Mouse (Mus musculus) right cerebral cortex, postnatal 25 days (tissue): Measurements from ENCODE around the gene Ttc7b.

Source experiments
- DNase-seq: peaks from one replicate; pipeline ENCODE4 v3.0.0; 2022

Gene Ttc7b

DNA sequence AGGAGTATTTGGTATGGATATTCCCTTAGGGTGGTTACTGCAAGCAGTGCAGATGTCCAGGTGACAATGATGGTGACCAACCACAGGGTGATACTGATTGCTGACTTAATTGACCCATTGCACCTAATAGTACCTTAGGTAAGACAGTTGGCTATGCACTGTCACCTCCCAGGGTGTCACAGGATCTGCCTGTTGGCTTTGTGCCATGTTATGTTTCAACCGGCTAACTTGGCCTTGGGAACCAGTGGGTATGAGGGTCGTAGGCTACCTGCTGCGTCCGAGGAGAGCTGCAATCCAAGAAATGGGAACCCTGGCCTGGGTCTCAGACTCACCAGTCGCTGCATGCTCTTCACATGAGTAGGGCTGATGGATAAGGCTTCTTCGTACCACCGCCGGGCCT, 195.4 kb downstream of the Ttc7b start:
- DNase-seq: no peak

DNA sequence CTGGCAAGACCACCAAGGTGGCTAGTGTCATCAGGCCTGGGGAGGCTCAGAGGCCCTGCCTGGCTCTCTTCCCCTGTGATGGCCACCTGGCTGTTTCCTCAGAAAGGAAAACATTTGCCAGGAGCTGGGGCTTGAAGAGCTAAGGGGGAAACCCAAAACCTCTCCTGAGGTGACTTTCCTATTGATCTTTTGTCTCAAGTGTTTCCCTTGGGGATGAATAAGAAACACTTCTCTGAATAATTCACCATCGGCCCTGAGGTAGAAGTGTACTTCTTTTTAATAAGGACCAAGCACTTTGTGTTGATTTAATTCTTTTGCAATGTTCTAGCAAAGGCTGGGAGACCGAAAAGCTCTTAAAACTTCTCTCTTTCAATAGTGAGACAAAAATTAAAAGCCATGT, 197.0 kb downstream of the Ttc7b start:
- no peak for DNase-seq

DNA sequence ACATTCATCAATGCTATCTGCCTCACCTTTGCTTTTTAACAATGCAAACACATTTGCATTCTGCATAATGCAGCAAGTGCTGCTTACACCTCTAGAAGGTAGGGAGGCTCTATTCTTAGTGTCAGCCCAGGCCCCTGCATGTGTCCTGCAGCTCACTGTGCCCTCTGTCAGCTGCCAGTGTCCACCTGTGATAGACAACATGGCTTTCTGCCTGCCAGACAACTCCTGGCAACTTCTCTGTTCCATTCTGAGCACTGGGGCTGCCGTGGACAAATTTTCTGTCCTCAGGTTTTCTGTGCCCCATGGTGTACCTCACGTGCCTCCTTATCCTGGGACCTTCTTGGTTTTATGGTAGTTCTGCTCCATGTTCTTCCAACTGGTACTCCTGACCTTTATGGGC, 198.4 kb downstream of the Ttc7b start:
- no peak for DNase-seq

DNA sequence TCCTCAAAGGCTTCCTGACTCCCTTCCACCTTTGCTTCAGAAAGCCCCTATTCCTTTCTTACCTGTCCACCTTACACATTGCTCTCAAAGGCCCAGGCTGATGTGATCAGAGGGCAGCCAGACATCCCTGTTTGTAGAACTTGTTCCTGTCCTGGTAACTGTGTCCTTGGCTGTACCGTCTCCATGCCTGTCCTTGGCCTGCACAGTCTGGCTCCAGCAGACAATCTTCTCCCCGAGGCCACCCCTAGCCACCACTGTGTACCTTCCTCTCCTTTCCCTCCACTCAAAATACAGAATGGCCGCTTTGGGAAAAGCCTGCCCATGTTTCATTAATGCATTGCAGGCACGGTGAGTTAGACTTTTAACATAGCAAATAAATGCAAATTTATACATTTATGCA, 199.1 kb downstream of the Ttc7b start:
- DNase-seq: no peak

DNA sequence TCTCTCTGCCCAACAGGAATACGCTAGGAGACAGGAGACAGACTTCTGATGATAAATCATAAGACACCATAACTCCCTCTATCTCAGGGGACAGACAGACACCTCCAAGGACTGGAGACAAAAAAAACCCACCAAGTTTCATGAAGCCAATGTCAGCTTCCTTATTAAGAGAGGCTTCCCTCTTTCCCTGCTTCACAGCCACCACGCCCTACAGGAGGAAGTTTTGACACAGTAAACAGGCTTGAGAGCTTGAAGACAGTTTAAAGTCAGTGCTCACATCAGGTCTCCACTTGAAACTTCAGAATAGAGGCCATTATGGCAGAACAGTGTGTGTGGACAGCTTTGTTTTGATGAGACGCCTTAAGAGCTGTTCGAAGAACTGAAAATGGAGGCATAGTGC, 200.9 kb downstream of the Ttc7b start:
- no peak for DNase-seq

DNA sequence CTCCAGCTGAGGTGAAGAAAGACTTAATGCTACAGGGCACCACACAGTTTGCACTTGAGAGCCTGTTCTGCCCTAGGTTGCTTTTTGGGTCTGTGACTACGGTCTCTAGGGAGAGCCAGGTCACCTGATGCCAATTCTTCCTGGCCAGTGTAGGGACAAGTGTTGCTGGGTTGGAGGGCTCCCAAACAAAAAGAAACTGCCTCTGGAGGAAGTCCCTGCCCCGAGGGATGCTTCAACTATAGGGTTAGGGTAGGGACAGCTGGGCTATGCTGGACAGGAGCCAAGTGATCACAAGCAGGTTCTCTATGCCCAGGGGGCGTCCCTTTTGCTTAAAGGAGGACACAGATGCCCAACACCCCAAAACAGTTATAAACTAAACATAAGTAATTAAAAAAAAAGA, 202.7 kb downstream of the Ttc7b start:
- no peak for DNase-seq

DNA sequence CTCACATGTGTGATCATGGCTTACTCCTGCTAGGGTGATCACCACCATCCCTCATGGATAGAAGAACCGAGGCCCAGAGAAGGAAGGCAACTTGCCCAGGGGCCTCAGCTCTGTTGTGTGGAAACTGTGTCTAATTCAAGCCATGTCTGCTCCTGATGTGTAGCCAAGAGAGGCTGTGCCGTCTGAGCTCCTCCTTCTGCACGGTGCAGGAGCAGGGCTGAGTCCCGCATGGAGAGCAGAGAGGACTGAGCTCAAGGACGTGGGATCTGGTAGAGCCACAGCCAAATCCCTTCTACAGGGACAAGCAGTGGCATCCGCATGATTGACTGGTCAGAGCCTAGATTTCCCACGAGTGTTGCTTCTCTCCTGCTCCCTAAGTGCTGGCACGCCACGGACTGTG, 204.5 kb downstream of the Ttc7b start:
- DNase-seq: peak; percentile 65

DNA sequence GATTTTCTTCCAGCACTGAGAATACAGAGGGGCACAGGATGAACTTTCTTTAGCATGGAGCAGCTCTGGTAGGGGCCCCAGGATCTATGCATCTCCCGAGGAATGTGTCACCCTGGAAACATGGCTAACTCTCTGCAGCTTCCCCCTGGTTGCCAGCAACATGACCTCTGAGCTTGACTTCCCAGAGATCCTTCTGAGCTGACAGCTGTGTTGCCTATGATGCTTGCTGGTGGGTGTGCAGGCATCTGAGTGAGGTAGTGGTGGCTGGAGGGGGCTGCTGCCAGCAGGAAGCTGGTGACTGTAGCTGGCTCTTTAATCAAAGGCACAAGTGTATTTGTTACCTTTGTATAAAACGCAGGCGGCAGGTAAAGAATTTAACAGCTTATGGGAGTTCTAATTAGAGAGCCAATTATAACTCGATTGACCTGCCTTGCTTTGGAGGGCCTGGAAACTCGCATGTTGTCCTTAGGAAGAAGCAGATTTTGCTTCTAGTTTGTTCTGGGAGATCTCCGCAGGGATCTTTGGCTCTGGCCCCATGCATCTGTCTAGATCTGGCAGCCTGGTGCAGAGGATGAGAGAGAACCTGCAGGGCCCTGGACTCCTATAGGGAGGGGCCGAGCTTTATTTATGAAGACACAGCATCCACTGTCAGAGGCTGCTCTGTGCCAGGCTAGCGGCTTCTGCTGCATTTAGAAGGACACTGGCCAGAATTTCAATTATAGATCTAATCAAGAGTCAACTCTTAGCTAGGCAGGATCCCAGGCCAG, 205.3 kb downstream of the Ttc7b start:
- DNase-seq: peak; percentile 60

DNA sequence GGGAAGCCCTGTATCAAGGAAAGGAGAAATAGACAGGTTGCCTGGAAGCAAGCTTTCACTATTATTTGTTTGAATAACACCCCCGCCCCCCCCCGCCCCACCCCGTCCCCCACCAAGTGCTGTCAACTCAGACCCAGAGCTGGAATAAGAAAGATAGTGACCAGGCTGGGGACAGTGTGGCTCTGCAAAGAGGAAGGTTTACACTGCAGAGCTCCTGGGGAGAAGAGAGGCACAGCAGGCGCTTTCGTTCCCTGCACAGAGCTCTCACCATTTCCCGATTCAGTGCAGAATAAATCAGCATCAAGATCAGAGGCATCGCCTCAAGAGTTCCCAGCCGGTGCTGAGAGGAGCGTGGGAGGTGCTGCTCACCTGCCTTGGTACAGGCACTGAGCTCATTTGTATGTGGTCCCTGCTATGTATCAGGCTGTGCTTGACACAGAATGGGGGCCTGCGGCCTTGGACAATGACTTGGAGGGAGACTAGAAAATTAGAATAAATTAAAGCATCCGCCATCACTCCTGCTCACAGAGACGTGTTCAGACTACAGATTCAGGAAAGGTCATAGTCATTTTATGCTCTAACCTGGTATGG, 206.7 kb downstream of the Ttc7b start:
- peak; percentile 68 for DNase-seq

DNA sequence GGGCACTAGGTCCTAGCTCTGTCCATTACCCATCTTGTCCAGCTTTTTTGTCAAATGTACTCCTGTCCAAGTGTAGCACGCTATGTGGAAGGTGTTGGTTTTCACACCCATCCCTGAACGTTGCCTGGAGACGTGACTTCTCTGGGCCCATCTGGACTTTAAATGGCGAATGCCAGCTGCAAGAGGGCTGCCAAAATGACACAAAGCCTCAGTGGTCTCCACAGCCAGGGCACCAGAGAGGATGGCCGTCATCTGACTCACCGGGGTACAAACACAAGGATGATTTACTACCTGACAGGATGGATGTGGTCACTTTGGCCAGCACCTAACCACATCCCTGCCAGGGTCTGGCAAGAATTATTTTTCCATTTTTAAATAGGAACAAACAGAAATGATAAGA, 207.4 kb downstream of the Ttc7b start:
- no peak for DNase-seq

DNA sequence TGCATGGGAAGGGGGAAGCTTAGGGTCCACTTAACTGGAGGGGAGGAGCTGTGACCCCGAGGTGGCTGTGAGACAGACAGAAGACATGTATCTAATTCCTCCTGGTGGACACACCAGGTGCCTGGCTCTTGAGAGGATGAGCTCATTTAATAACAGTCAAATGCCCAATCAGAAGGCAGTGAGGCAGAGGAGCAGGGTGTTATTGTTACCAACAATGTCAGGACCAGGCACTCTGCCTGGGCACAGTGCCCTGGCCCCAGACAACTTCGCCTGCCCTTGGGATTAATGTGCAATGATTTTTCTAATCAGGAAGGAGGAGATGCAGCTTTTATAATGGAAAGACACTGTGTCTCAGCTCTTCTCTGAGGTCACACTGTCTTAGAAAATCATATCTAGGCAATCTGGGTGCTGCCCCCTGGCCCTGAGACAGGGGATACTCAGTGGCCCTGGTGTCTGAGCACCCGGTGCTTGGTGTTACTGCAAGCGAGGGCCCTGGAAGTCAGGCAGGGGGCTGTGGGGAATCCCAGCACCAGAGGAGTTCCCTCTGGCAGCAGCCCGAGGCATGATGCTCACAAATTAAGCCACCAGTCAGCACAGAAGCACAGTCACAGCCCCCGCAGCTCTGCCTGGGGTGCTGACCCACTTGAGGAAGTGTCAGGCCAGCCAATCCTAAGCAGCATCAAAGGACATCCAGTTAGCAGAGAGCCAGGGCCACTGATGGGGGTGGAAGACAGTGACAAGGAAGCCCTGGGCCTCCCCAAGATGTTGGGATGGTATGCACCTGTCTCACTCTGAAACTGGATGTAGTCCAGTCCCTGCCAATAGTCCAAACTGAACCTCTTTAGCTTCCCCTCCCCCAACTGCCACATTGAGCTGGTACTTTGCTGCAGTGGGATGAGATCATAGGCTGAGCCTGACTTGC, 209.9 kb downstream of the Ttc7b start:
- no peak for DNase-seq

DNA sequence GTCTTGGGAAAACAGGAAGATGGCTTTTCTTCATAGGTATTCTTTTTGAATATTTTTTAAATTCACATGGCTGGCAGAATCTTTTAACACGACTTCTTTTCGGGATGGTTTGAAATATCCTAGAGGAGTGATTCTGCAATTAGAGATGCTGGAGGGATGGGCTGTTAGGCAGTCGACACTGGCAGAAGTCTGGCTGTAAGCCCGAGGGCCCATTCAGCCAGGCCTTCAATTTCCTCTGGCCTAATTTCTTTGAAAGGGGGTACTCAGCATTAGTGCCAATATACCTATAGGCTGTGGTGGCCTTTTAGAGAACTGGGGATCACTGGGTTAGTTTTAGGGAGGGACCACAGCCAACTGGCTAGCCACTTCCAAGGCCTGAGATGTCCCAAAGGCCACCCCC, 211.4 kb downstream of the Ttc7b start:
- no peak for DNase-seq

DNA sequence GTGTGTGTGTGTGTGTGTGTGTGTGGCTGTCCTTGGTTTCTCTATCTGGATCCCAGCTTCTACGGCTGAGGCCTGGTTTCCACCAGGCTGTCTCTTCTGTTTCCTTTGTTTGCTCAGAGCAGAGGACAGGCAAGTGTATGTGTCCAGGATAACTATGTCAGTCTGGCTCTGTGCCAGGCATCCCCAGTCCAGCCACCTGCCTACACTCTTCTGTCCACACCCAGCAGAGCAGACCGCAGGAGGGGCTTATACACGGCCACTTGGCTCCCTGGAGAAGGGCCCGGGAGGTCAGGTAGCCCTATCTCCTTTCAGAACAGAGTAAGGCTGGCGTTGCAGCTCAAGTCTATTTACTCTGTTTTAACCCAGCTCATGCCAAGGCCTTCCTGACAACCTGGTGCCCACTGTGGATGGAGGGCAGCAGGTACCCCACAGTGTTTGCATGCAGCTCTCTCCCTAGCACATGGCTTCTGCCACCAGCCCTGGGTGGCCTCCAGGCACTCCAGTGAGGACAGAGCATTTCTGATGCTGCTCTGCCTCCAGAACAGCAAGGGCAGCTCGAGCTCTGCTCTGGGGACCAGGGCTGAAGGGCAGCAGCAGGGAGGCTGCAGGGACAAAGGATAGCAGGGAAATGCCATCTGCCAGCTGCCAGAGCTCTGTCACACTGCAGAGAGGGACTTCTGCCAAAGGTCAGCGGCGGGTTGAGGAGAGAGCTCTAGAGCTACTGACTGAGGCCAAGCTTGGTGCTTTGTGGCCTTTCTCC, 212.9 kb downstream of the Ttc7b start:
- no peak for DNase-seq

DNA sequence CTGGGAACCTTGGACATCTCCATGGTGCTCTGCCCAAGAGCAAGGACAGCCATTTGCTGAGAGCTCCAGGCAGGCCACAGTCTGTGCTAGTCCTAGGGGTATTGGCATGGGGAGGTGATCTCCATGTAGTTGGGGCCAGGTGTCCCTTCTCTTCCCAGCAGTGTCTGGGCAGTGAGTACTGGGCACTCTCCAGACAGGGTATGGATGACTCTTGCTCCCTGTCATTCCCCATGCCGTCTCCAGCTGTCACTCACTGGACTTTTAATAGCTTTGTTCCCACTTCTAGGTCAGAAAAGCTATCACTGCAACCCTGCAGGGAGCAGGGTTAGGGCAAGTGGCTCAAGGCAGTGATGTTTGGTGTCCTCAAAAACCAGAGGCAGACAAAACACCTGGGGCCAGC, 214.3 kb downstream of the Ttc7b start:
- DNase-seq: no peak

DNA sequence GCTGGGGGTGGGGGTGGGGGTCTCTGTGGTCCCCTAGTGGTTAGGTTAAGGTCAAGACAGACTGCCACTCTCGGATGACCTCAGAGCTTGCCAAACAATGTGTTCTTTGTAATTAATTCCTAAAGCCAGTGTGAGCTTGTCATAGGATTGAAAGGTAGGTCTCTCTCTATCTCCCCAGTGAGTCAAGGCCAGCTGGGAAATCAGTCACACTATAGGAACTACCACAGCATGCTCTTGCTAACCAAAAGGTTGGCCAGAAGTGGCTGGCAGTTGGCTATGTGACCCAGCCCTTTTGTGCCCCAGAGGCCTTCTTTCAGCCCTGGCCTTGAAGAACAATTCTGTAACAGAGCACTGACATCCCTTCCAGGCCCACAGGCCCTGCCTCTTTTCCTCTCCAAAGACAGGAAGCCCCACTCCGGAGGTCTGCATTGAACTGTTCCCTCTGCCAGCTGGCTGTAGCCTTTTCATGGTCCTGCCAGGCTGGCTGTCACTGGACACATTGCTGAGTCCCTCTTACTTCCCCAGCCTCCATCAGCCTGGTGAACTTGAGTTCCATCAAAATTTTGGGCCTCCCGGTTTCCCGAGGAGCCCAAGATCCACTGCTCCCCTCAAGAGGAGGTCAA, 215.5 kb downstream of the Ttc7b start:
- no peak for DNase-seq

DNA sequence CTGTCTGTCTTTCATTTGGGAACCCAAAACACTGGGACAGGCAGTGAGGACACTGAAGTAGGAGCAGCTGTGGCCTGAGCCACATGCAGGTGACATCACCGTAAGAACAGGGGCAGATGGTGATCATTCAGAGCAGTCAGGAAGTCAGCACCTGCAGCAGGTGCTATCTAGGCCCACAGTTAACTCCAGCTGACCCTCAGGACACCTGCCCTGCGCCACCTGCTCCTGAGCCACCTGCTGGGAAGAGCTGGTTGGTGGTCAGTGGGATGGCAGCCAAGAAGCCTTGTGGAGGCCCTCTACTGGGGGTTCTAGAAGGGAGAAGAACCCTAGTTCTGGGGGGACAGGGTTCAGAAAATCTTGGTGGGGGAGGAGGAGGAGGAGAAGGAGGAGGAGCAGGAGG, 216.3 kb downstream of the Ttc7b start:
- no peak for DNase-seq

DNA sequence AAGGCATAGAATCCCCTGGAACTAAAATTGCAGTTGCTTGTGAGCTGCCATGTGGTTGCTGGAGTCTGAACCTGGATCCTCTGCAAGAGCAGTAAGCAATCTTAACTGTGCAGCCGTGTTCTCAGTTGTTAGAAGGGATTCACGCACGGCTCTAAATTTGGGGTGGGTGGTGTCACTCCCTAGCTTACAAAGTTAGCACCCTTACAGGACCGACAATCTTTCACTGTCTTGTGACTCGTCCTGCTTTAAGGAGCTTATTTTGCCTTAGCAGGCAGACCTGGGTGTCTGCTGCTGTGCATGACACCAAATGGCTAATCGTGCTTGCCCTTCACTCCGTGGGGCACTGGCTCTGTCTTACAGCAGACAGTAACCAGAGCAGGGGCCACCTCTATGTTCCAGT, 217.5 kb downstream of the Ttc7b start:
- DNase-seq: peak; percentile 41

DNA sequence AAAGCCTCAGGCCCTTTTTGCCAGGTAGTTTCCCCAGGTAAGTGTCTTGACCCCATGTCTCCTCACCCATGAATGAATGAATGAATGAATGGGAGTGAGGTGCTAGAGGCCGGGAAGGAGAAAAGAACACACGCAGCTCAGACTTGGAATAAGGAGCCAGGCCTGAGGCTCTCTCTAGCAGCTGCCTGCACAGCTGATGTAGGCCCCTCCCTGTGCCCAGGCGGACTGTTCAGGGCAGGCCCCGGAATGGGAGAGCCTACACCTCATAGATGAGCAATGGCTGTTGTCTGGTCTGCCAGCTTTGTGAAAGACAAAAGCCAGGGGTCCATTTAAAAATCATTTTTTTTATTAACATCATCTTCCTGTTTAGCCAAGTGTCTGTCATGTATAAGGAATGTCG, 220.2 kb downstream of the Ttc7b start:
- DNase-seq: no peak

DNA sequence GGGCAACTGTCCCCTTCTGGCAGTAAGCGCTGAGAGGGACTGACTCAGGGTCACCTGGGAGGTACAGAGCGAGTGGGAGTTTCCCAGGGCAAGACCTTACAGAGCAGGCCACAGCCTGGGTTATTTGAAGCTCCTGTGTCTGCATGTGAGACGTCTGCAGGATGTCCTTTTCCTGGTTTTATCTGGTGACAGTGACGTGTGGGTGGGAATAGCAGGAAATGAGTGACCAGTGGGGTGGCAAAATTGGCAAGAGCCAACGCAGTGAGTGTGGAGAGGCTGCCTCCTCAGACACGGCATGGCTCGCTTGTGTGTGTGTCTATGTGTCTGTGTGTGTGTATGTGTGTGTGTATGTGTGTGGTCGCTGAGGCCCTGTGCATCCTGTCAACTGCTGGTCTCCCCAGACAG, 221.3 kb downstream of the Ttc7b start:
- no peak for DNase-seq

DNA sequence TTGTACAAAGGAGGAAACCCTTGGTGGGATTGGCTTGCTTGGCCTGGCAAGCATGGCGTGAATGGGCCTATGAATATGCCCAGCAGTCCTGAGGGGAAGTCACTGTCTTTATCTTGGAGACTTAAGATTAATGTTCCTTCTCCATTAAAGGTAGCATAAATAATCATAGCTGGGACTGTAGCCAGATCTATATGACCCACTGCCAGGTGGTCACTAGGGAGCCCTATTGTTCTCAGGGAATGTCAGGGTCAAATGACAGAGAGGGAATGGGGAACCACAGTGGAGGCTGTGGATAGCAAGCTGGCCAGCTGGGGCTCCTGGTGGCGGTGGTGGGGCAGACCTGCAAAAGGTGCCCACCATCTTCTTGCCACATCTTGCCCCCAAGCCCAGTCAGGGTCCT, 221.8 kb downstream of the Ttc7b start:
- no peak for DNase-seq

DNA sequence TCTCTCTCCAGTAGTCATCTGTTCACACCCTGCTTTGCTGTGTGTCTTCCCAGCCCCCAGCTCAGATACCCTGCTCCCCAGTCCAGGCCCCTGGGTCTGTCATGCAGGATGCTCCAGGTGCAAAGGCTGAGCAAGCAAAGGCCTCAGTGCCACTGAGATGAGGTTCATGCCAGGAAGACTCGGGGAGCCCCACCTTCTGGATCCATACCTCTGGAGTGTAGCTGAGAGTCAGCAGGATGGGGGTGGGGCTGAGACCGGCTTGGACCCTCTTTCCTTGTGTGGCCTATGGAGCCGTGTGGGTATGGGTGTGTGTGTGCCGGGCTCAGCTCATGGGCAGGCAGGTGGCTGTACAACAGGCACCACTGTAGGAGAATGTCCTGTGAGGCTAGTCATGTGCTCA, 222.7 kb downstream of the Ttc7b start:
- DNase-seq: no peak

DNA sequence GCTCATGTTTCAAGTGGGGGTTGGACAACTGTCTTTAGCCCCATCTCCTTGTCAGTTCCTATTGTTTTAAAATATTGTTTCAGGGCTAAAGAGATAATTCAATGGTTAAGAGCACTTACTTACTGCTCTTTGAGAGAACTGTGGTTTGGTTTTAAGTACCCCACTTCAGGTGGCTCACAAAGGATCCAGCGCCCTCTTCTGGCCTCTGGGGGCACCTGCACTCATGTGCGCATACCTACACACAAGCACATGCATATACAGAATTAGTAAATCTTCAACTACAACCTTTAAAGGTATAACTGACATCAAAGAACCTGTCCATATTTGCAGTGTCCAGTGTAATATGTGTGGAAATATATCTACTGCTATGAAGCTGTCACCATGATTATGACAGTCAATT, 226.2 kb downstream of the Ttc7b start:
- DNase-seq: no peak

DNA sequence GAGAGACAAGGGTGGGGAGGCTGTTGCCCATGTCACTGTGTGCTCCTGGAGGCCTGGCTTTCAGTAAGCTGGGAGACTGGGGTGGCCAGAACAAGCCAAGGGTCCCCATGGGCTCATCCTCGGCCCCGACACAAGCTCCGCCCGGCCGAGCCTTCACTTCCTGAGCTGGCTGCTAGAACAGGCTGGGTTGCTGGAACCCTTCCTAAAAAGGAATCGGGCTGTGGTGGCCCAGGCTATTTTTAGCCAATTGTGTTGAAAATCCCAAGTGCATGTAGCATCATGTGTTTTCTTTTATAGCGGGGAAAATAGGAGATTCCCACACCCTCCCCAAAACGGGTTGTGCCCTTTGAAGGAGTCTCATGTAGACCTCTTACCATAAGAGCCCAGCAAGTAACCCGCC, 226.7 kb downstream of the Ttc7b start:
- no peak for DNase-seq
